ENCODE assay signal across 20 mouse cellular contexts in genomic region chr14:18870716-18871115, GRCm38 (mm10).
"Had no signal": no experiment of that assay in that cellular context is flagged by ENCODE, and none has a peak within 500 bp of the region (broad histone marks: within the 10 kb centered on the region; RNA-seq: fewer than 3 reads in every experiment).

No protein-coding gene starts in this region.

- H3K27ac ChIP-seq: midbrain, embryonic 10.5 days; midbrain, embryonic 12.5 days; neural tube, embryonic 13.5 days; neural tube, embryonic 15.5 days; stomach, embryonic 15.5 days; stomach, postnatal 0 days had no signal

- DNase-seq: lung, embryonic 14.5 days; lung, postnatal 10 days; lung, postnatal 4 days; midbrain, embryonic 14.5 days; retina, postnatal 1 day; right cerebral cortex, adult 18-20 months; right cerebral cortex, postnatal 25 days; right cerebral cortex, postnatal 4 days; spleen, adult 18-20 months; thymus, adult 2 months; thymus, postnatal 25 days; thymus, postnatal 4 days had no signal

- H3K4me2 ChIP-seq: lung, embryonic 14.5 days; midbrain, embryonic 12.5 days; neural tube, embryonic 13.5 days; neural tube, embryonic 15.5 days; stomach, embryonic 15.5 days had no signal

- H3K4me3 ChIP-seq: midbrain, embryonic 10.5 days; midbrain, embryonic 12.5 days; myocyte; neural tube, embryonic 13.5 days; neural tube, embryonic 15.5 days; stomach, embryonic 15.5 days had no signal

- H3K4me1 ChIP-seq: midbrain, embryonic 10.5 days; midbrain, embryonic 12.5 days; neural tube, embryonic 13.5 days; neural tube, embryonic 15.5 days; stomach, embryonic 15.5 days had no signal

- H3K36me3 ChIP-seq: midbrain, embryonic 12.5 days; stomach, embryonic 15.5 days had no signal

- ATAC-seq: midbrain, embryonic 16.5 days had no signal

- H3K9me3 ChIP-seq: stomach, embryonic 15.5 days had no signal

- H3K27me3 ChIP-seq: midbrain, embryonic 12.5 days; neural tube, embryonic 13.5 days; neural tube, embryonic 15.5 days; stomach, embryonic 15.5 days had no signal

- H3K9ac ChIP-seq: lung, embryonic 14.5 days; midbrain, embryonic 12.5 days; neural tube, embryonic 13.5 days; neural tube, embryonic 15.5 days; stomach, embryonic 15.5 days had no signal
